Mouse (Mus musculus) hindbrain, embryonic 11.5 days (tissue): Measurements from ENCODE around the gene Defa21. TPM values are rescaled to one million over a fixed set of nuclear protein-coding genes. Genes with fewer than 3 reads are reported as not detected.
A peak's percentile ranks its signal among the peaks of the same experiment; 100 is the strongest.
"Not testable (repeated sequence)": the region's sequence is repeated elsewhere in the genome, so short reads cannot be mapped to it uniquely, and the experiment has no call there.

ENCODE experiments used
- ATAC-seq: fragments of 200-750 bp; cut with Nextera tagmentation; 2 replicates; pipeline ENCODE4 v1.8.0; 2017; ENCODE audit warnings: mild to moderate bottlenecking, moderate TSS enrichment, moderate library complexity; ENCODE audit not compliant: low FRiP score
- DNase-seq: peaks from one replicate; pipeline ENCODE4 v3.0.0-alpha.2; 2015; ENCODE audit warnings: low spot score
- H3K27ac ChIP-seq: fragments of 300-500 bp; sonication (generic); 2 replicates; pipeline ENCODE4 v1.5.1; 2014; ENCODE audit warnings: mild to moderate bottlenecking, low read depth, low read length
- H3K27me3 ChIP-seq: fragments of 300-500 bp; sonication (generic); 2 replicates; pipeline ENCODE4 v1.6.1; 2014; ENCODE audit warnings: mild to moderate bottlenecking, low read length, moderate library complexity, mixed read lengths; ENCODE audit not compliant: control insufficient read depth, insufficient read depth
- H3K36me3 ChIP-seq: fragments of 300-500 bp; sonication (generic); 2 replicates; pipeline ENCODE4 v1.6.1; 2014; ENCODE audit warnings: mild to moderate bottlenecking, low read length, moderate library complexity, mixed read lengths; ENCODE audit not compliant: control insufficient read depth, insufficient read depth
- H3K4me1 ChIP-seq: fragments of 300-500 bp; sonication (generic); replicated peaks from 2 replicates; pipeline ENCODE4 v1.6.1; 2014; ENCODE audit warnings: low read length, mixed read lengths; ENCODE audit not compliant: control insufficient read depth, insufficient read depth
- H3K4me2 ChIP-seq: fragments of 300-500 bp; sonication (generic); replicated peaks from 2 replicates; pipeline ENCODE4 v1.6.1; 2014; ENCODE audit warnings: mild to moderate bottlenecking, low read depth, low read length
- H3K4me3 ChIP-seq: fragments of 300-500 bp; sonication (generic); 2 replicates; pipeline ENCODE4 v1.5.1; 2014; ENCODE audit warnings: low read depth, low read length
- H3K9ac ChIP-seq: fragments of 300-500 bp; sonication (generic); 2 replicates; pipeline ENCODE4 v1.6.1; 2014; ENCODE audit warnings: low read depth, low read length
- H3K9me3 ChIP-seq: fragments of 300-500 bp; sonication (generic); 2 replicates; pipeline ENCODE4 v1.6.1; 2016; ENCODE audit warnings: low read length; ENCODE audit not compliant: control insufficient read depth
- whole genome bisulfite sequencing: fragments of 180-500 bp; shearing (Covaris S2); extraction: QIAGEN DNeasy Blood & Tissue Kit; methylation state at CpG from one replicate; pipeline ENCODE4 v1.1.7; 2014; 5-methylcytosine and 5-hydroxymethylcytosine counted together
- polyA plus RNA-seq: library from polyadenylated mRNA; unstranded; fragments of >200 nt; fragmentation: Nextera tagmentation; extraction: Ambion mirVana; gene quantifications from 2 replicates; pipeline ENCODE4 v1.2.1, GENCODE M21; 2014

Defa21 gene
- not detected in 2 replicates for polyA plus RNA-seq

GRCm38 (mm10) chr8:21025245-21025644 is at the start of gene Defa21:
TSS of gene Defa21 (plus strand) at chr8:21025545.
- not testable (repeated sequence) for H3K4me3 ChIP-seq, H3K9me3 ChIP-seq, H3K4me2 ChIP-seq, H3K36me3 ChIP-seq, H3K27me3 ChIP-seq, DNase-seq, H3K4me1 ChIP-seq, H3K27ac ChIP-seq, H3K9ac ChIP-seq, ATAC-seq
- WGBS, result no CpG with 5 or more reads among the region's 1 CpGs

- no peaks in the 10 kb centered on the region for H3K36me3 ChIP-seq
- WGBS, result 52% methylated on average over 1 of the region's 1 CpGs
- ATAC-seq, result no peak
Measured at GRCm38 (mm10) chr8:20979846-20980245, 45.5 kb upstream of the Defa21 start.

DNA sequence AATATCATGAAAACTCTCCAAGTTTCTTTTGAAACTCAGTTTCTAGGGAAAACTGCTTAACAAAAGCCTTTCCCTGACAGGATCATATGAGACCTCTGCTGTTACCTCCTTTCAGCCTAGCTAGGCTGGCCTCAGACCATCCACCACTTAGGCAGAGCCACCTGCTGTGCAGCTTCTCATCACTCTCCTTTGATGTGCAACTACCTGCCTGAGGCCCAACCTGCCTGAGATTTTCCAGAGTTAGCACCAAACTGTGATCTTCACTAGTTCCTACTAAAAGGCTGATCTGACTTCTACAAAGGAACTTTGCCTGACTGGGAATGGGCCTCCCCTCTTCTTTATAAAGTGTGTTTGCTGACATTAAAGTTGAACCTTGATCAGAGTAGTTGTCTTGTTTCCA is 31.3 kb upstream of the Defa21 start:
- H3K4me1 ChIP-seq, H3K4me3 ChIP-seq, ATAC-seq, H3K9me3 ChIP-seq, H3K9ac ChIP-seq, H3K4me2 ChIP-seq, H3K27ac ChIP-seq, H3K27me3 ChIP-seq, DNase-seq, H3K36me3 ChIP-seq: not testable (repeated sequence)

More at GRCm38 (mm10) chr8:20979846-20980245, 45.5 kb upstream of the Defa21 start:
- Histone ChIP-seq H3K4me1 (no peaks in the 10 kb centered on the region), H3K4me3 (no peak overlapping the region), H3K9me3 (no peaks in the 10 kb centered on the region), H3K27me3 (no peaks in the 10 kb centered on the region), H3K4me2 (no peak overlapping the region), H3K27ac (no peak overlapping the region), H3K9ac (no peak overlapping the region)
- no peak for DNase-seq

DNA sequence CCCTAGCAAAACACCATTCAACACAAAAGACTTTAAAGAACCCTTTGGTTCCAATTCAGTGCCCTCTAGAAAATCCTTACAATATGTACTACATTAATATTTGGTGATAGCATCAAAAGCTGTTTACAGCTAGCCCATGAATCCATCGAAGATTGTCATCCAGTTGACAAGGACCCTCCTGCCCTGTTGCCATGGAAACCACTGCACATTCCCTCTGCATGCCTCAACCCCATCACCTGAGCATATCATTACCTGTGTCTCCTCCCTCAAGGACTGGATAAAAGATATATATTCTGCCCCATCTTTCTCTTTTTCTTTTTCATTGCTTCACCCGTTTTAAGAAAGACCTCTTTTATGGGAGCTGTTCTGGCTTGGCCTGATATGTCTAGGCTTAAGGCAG is 28.6 kb upstream of the Defa21 start:
- 75% methylated on average over 2 of the region's 2 CpGs for WGBS
- H3K36me3 ChIP-seq, result no peaks in the 10 kb centered on the region
- H3K4me1 ChIP-seq, result no peaks in the 10 kb centered on the region
- no peak overlapping the region for H3K4me3 ChIP-seq
- no peaks in the 10 kb centered on the region for H3K9me3 ChIP-seq
- ATAC-seq (no peak), DNase-seq (no peak)
- H3K27me3 ChIP-seq, result no peaks in the 10 kb centered on the region
- H3K27ac ChIP-seq, result no peak overlapping the region
- H3K9ac ChIP-seq, result no peak overlapping the region
- H3K4me2 ChIP-seq, result no peak overlapping the region

DNA sequence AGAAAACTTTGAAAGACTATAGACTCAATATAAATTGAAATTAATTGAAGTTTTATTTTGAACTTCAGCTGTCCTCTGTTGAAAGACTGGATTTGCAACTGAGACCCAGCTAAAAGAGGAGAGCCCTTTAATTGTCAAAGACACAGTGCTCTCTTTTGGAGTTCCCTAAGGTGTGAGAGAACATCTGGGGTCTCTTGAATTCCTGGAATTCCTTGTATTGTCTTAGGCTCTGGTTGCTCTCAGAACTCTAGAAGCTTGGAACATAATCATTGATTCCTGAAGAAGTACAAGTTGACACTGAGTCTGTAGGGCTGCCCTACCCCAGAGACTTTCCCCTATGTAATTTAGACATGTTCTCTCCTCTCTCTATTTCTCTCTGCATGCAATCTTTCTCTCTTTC is 28.1 kb upstream of the Defa21 start:
- DNase-seq (no peak), ATAC-seq (no peak)
- Histone ChIP-seq H3K27ac (no peak overlapping the region), H3K36me3 (no peaks in the 10 kb centered on the region), H3K4me3 (no peak overlapping the region), H3K4me1 (no peaks in the 10 kb centered on the region), H3K4me2 (no peak overlapping the region), H3K9ac (no peak overlapping the region), H3K27me3 (no peaks in the 10 kb centered on the region), H3K9me3 (no peaks in the 10 kb centered on the region)

GRCm38 (mm10) chr8:21001171-21001570 is 24.2 kb upstream of the Defa21 start:
- Histone ChIP-seq H3K4me1 (no peaks in the 10 kb centered on the region), H3K4me2 (no peak overlapping the region), H3K36me3 (no peaks in the 10 kb centered on the region), H3K9me3 (no peaks in the 10 kb centered on the region), H3K27me3 (no peaks in the 10 kb centered on the region), H3K4me3 (no peak overlapping the region), H3K27ac (no peak overlapping the region), H3K9ac (no peak overlapping the region)
- ATAC-seq (peak; percentile 64; the same call in 1 of the 2 replicates), DNase-seq (peak; percentile 62)
- 60% methylated on average over 8 of the region's 8 CpGs for WGBS

DNA sequence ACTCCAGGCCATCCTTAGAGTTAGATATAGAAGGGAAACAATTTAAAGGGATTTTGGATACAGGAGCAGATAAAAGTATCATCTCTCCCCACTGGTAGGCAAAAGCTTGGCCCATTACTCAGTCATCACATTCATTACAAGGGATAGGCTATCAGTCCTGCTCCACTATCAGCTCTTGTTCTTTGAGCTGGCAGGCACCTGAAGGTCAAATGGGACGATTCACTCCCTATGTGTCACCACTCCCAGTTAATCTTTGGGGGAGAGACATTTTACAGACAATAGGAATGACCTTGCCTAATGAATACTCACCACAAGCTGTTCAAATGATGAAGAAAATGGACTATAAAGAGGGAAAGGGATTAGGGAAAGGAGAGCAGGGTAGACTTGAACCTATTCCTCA is 18.5 kb upstream of the Defa21 start:
- no peak overlapping the region for H3K27ac ChIP-seq
- H3K27me3 ChIP-seq, result no peaks in the 10 kb centered on the region
- H3K36me3 ChIP-seq, result no peaks in the 10 kb centered on the region
- H3K9ac ChIP-seq, result no peak overlapping the region
- no peak overlapping the region for H3K4me2 ChIP-seq
- H3K4me1 ChIP-seq, result no peaks in the 10 kb centered on the region
- ATAC-seq (no peak), DNase-seq (no peak)
- H3K9me3 ChIP-seq, result 0 out of 2 replicates have a peak, but pooled peaks cover 2% of the 10 kb centered on the region
- 34% methylated on average over 1 of the region's 1 CpGs for WGBS
- H3K4me3 ChIP-seq, result no peak overlapping the region

GRCm38 (mm10) chr8:21008578-21008977 is 16.8 kb upstream of the Defa21 start:
- H3K36me3 ChIP-seq, H3K9ac ChIP-seq, ATAC-seq, DNase-seq, H3K27me3 ChIP-seq, H3K9me3 ChIP-seq, H3K4me3 ChIP-seq, H3K27ac ChIP-seq, H3K4me1 ChIP-seq, H3K4me2 ChIP-seq: not testable (repeated sequence)
- WGBS, result 50% methylated on average over 6 of the region's 6 CpGs

- H3K4me3 ChIP-seq, ATAC-seq, DNase-seq, H3K27me3 ChIP-seq, H3K27ac ChIP-seq, H3K4me2 ChIP-seq, H3K4me1 ChIP-seq, H3K36me3 ChIP-seq, H3K9me3 ChIP-seq, H3K9ac ChIP-seq: not testable (repeated sequence)
- WGBS, result 61% methylated on average over 1 of the region's 1 CpGs
Measured at GRCm38 (mm10) chr8:21010548-21010947, 14.8 kb upstream of the Defa21 start.
